Mouse (Mus musculus) thymus, postnatal 10 days (tissue): ENCODE measurements around the gene Dmxl2.
A peak's percentile ranks its signal among the peaks of the same experiment; 100 is the strongest.

ENCODE experiments used
- DNase-seq, 2 experiments: peaks; one replicate each; pipeline ENCODE4 v3.0.0; 2021; ENCODE audit warnings: low spot score in 2 of 2

Gene Dmxl2

GRCm38 (mm10) chr9:54501453-54502110, at the start of gene Dmxl2:
Gene Dmxl2 (minus strand): TSS chr9:54501626.
- peak; percentile 3 to 26 for DNase-seq

GRCm38 (mm10) chr9:54549433-54549832, 48.0 kb upstream of the Dmxl2 start:
- no peak for DNase-seq

GRCm38 (mm10) chr9:54547536-54547935, 46.1 kb upstream of the Dmxl2 start:
- DNase-seq = peak in 1 of 2 experiments; percentile 34

GRCm38 (mm10) chr9:54544954-54545315, 43.5 kb upstream of the Dmxl2 start:
- no peak for DNase-seq

GRCm38 (mm10) chr9:54544212-54544953, 43.0 kb upstream of the Dmxl2 start:
- no peak for DNase-seq

GRCm38 (mm10) chr9:54540801-54541200, 39.4 kb upstream of the Dmxl2 start:
- no peak for DNase-seq

GRCm38 (mm10) chr9:54538684-54539083, 37.3 kb upstream of the Dmxl2 start, which contains the start of gene Sh2d7:
Gene Sh2d7 (plus strand): TSS chr9:54538984.
- no peak for DNase-seq

- DNase-seq = no peak
These were observed 36.8 kb upstream of the Dmxl2 start for GRCm38 (mm10) chr9:54538244-54538643.

- no peak for DNase-seq
These were observed 36.1 kb upstream of the Dmxl2 start for GRCm38 (mm10) chr9:54537480-54537879.

GRCm38 (mm10) chr9:54537030-54537429, 35.6 kb upstream of the Dmxl2 start:
- no peak for DNase-seq

GRCm38 (mm10) chr9:54536236-54536635, 34.8 kb upstream of the Dmxl2 start:
- DNase-seq = no peak

GRCm38 (mm10) chr9:54533975-54534374, 32.5 kb upstream of the Dmxl2 start:
- no peak for DNase-seq

- no peak for DNase-seq
These were observed 31.5 kb upstream of the Dmxl2 start for GRCm38 (mm10) chr9:54532926-54533325.

GRCm38 (mm10) chr9:54531421-54531820, 30.0 kb upstream of the Dmxl2 start:
- DNase-seq = no peak

GRCm38 (mm10) chr9:54530836-54531235, 29.4 kb upstream of the Dmxl2 start:
- no peak for DNase-seq

GRCm38 (mm10) chr9:54529950-54530349, 28.5 kb upstream of the Dmxl2 start:
- no peak for DNase-seq

- no peak for DNase-seq
These were observed 26.3 kb upstream of the Dmxl2 start for GRCm38 (mm10) chr9:54527694-54528093.

- DNase-seq = no peak
These were observed 18.9 kb upstream of the Dmxl2 start for GRCm38 (mm10) chr9:54520286-54520685.

- DNase-seq = no peak
These were observed 17.5 kb upstream of the Dmxl2 start for GRCm38 (mm10) chr9:54518921-54519320.

- no peak for DNase-seq
These were observed 14.6 kb upstream of the Dmxl2 start for GRCm38 (mm10) chr9:54515991-54516390.

GRCm38 (mm10) chr9:54502873-54503272, 1.4 kb upstream of the Dmxl2 start:
- DNase-seq = no peak

GRCm38 (mm10) chr9:54502111-54502495, 677 bp upstream of the Dmxl2 start:
- no peak for DNase-seq

GRCm38 (mm10) chr9:54500832-54501452, 484 bp downstream of the Dmxl2 start:
- DNase-seq = no peak
